Mouse (Mus musculus): Measurements from ENCODE around the gene Ate1. TPM values are rescaled to one million over a fixed set of nuclear protein-coding genes. Genes with fewer than 3 reads are reported as not detected.
A peak's percentile ranks its signal among the peaks of the same experiment; 100 is the strongest.

Gene Ate1
- polyA plus RNA-seq (2015; fragmentation: Nextera tagmentation; extraction: Ambion mirVana) = 101 and 110 TPM in 2 replicates

- Histone ChIP-seq H3K4me3 (replicated peaks) (peak within 1 kb of the TSS; percentile 89), H3K27ac (peak within 1 kb of the TSS; percentile 98), H3K4me2 (replicated peaks) (peak within 1 kb of the TSS; percentile 74), H3K4me1 (replicated peaks) (peaks cover 24% of the 10 kb centered on the region), H3K9me3 (no peaks in the 10 kb centered on the region), H3K27me3 (no peaks in the 10 kb centered on the region), H3K9ac (replicated peaks) (peak within 1 kb of the TSS; percentile 94), H3K36me3 (peaks cover 2% of the 10 kb centered on the region; the same call in 1 of the 2 replicates)
- ATAC-seq = no peak
- WGBS = 23% methylated on average over 19 of the region's 20 CpGs
Measured at GRCm38 (mm10) chr7:130520049-130520425, at the start of gene Ate1. TSS of gene Ate1 (minus strand) at chr7:130520369.

GRCm38 (mm10) chr7:130568783-130569436, 48.7 kb upstream of the Ate1 start:
- Histone ChIP-seq H3K4me1 (replicated peaks) (no peaks in the 10 kb centered on the region), H3K4me2 (replicated peaks) (no peak overlapping the region), H3K4me3 (replicated peaks) (no peak overlapping the region), H3K36me3 (no peaks in the 10 kb centered on the region), H3K9me3 (no peaks in the 10 kb centered on the region), H3K27ac (no peak overlapping the region), H3K9ac (replicated peaks) (no peak overlapping the region), H3K27me3 (no peaks in the 10 kb centered on the region)
- ATAC-seq = no peak
- 85% methylated on average over 9 of the region's 9 CpGs for WGBS

GRCm38 (mm10) chr7:130564596-130564995, 44.4 kb upstream of the Ate1 start:
- WGBS = 75% methylated on average over 3 of the region's 3 CpGs
- Histone ChIP-seq H3K9ac (replicated peaks) (no peak overlapping the region), H3K4me3 (replicated peaks) (no peak overlapping the region), H3K36me3 (no peaks in the 10 kb centered on the region), H3K4me2 (replicated peaks) (no peak overlapping the region), H3K27me3 (no peaks in the 10 kb centered on the region), H3K4me1 (replicated peaks) (no peaks in the 10 kb centered on the region), H3K27ac (no peak overlapping the region), H3K9me3 (no peaks in the 10 kb centered on the region)
- no peak for ATAC-seq

- no peak overlapping the region for H3K4me2 ChIP-seq (replicated peaks)
- H3K27ac ChIP-seq = no peak overlapping the region
- 68% methylated on average over 4 of the region's 4 CpGs for WGBS
- no peaks in the 10 kb centered on the region for H3K9me3 ChIP-seq
- no peaks in the 10 kb centered on the region for H3K36me3 ChIP-seq
- no peaks in the 10 kb centered on the region for H3K4me1 ChIP-seq (replicated peaks)
- ATAC-seq = no peak
- no peak overlapping the region for H3K4me3 ChIP-seq (replicated peaks)
- no peak overlapping the region for H3K9ac ChIP-seq (replicated peaks)
- no peaks in the 10 kb centered on the region for H3K27me3 ChIP-seq
Measured at GRCm38 (mm10) chr7:130563880-130564279, 43.7 kb upstream of the Ate1 start.

- Histone ChIP-seq H3K27me3 (no peaks in the 10 kb centered on the region), H3K4me1 (replicated peaks) (no peaks in the 10 kb centered on the region), H3K9me3 (no peaks in the 10 kb centered on the region), H3K27ac (no peak overlapping the region), H3K9ac (replicated peaks) (no peak overlapping the region), H3K36me3 (no peaks in the 10 kb centered on the region), H3K4me3 (replicated peaks) (no peak overlapping the region), H3K4me2 (replicated peaks) (no peak overlapping the region)
- 89% methylated on average over 4 of the region's 4 CpGs for WGBS
- no peak for ATAC-seq
Measured at GRCm38 (mm10) chr7:130563276-130563675, 43.1 kb upstream of the Ate1 start.

- H3K4me3 ChIP-seq (replicated peaks) = no peak overlapping the region
- H3K27me3 ChIP-seq = no peaks in the 10 kb centered on the region
- no peaks in the 10 kb centered on the region for H3K9me3 ChIP-seq
- no peaks in the 10 kb centered on the region for H3K36me3 ChIP-seq
- H3K4me2 ChIP-seq (replicated peaks) = no peak overlapping the region
- no peaks in the 10 kb centered on the region for H3K4me1 ChIP-seq (replicated peaks)
- ATAC-seq = no peak
- WGBS = 70% methylated on average over 1 of the region's 1 CpGs
- no peak overlapping the region for H3K27ac ChIP-seq
- no peak overlapping the region for H3K9ac ChIP-seq (replicated peaks)
Measured at GRCm38 (mm10) chr7:130560933-130561332, 40.8 kb upstream of the Ate1 start.

GRCm38 (mm10) chr7:130558592-130558991, 38.4 kb upstream of the Ate1 start:
- Histone ChIP-seq H3K27ac (no peak overlapping the region), H3K9me3 (no peaks in the 10 kb centered on the region), H3K4me2 (replicated peaks) (no peak overlapping the region), H3K36me3 (no peaks in the 10 kb centered on the region), H3K4me1 (replicated peaks) (peaks cover 9% of the 10 kb centered on the region), H3K27me3 (0 out of 2 replicates have a peak, but pooled peaks cover 4% of the 10 kb centered on the region), H3K9ac (replicated peaks) (no peak overlapping the region), H3K4me3 (replicated peaks) (no peak overlapping the region)
- 80% methylated on average over 4 of the region's 4 CpGs for WGBS
- no peak for ATAC-seq

GRCm38 (mm10) chr7:130555597-130555996, 35.4 kb upstream of the Ate1 start:
- peaks cover 9% of the 10 kb centered on the region for H3K4me1 ChIP-seq (replicated peaks)
- no peak overlapping the region for H3K4me2 ChIP-seq (replicated peaks)
- H3K9me3 ChIP-seq = no peaks in the 10 kb centered on the region
- 44% methylated on average over 5 of the region's 5 CpGs for WGBS
- H3K27ac ChIP-seq = no peak overlapping the region
- H3K27me3 ChIP-seq = 0 out of 2 replicates have a peak, but pooled peaks cover 4% of the 10 kb centered on the region
- H3K36me3 ChIP-seq = no peaks in the 10 kb centered on the region
- H3K9ac ChIP-seq (replicated peaks) = no peak overlapping the region
- no peak overlapping the region for H3K4me3 ChIP-seq (replicated peaks)
- ATAC-seq = no peak

- H3K27me3 ChIP-seq = 0 out of 2 replicates have a peak, but pooled peaks cover 4% of the 10 kb centered on the region
- H3K4me2 ChIP-seq (replicated peaks) = no peak overlapping the region
- no peaks in the 10 kb centered on the region for H3K36me3 ChIP-seq
- H3K9ac ChIP-seq (replicated peaks) = no peak overlapping the region
- ATAC-seq = no peak
- H3K9me3 ChIP-seq = no peaks in the 10 kb centered on the region
- H3K4me1 ChIP-seq (replicated peaks) = peaks cover 9% of the 10 kb centered on the region
- H3K4me3 ChIP-seq (replicated peaks) = no peak overlapping the region
- H3K27ac ChIP-seq = no peak overlapping the region
- WGBS = 73% methylated on average over 4 of the region's 4 CpGs
Measured at GRCm38 (mm10) chr7:130553321-130553720, 33.2 kb upstream of the Ate1 start.

GRCm38 (mm10) chr7:130552780-130553179, 32.6 kb upstream of the Ate1 start:
- peaks cover 9% of the 10 kb centered on the region for H3K4me1 ChIP-seq (replicated peaks)
- 59% methylated on average over 5 of the region's 5 CpGs for WGBS
- H3K27ac ChIP-seq = no peak overlapping the region
- no peaks in the 10 kb centered on the region for H3K9me3 ChIP-seq
- no peak overlapping the region for H3K4me2 ChIP-seq (replicated peaks)
- 0 out of 2 replicates have a peak overlapping the region, but pooled peaks have one; percentile 30 for H3K9ac ChIP-seq (replicated peaks)
- H3K27me3 ChIP-seq = 0 out of 2 replicates have a peak, but pooled peaks cover 4% of the 10 kb centered on the region
- no peak for ATAC-seq
- H3K4me3 ChIP-seq (replicated peaks) = no peak overlapping the region
- H3K36me3 ChIP-seq = no peaks in the 10 kb centered on the region

- H3K4me1 ChIP-seq (replicated peaks) = peaks cover 23% of the 10 kb centered on the region
- no peaks in the 10 kb centered on the region for H3K9me3 ChIP-seq
- no peaks in the 10 kb centered on the region for H3K27me3 ChIP-seq
- no peak overlapping the region for H3K27ac ChIP-seq
- H3K4me3 ChIP-seq (replicated peaks) = peak overlapping the region; percentile 86
- 85% methylated on average over 12 of the region's 12 CpGs for WGBS
- H3K9ac ChIP-seq (replicated peaks) = no peak overlapping the region
- H3K4me2 ChIP-seq (replicated peaks) = peak overlapping the region; percentile 82; the same call in 1 of the 2 replicates
- peak; percentile 7 for ATAC-seq
- H3K36me3 ChIP-seq = peaks cover 18% of the 10 kb centered on the region
Measured at GRCm38 (mm10) chr7:130547635-130548175, 27.5 kb upstream of the Ate1 start.

GRCm38 (mm10) chr7:130546791-130547484, 26.8 kb upstream of the Ate1 start:
- Histone ChIP-seq H3K36me3 (peaks cover 25% of the 10 kb centered on the region), H3K4me2 (replicated peaks) (peak overlapping the region; percentile 82), H3K9ac (replicated peaks) (peak overlapping the region; percentile 89), H3K4me1 (replicated peaks) (peaks cover 23% of the 10 kb centered on the region), H3K27me3 (no peaks in the 10 kb centered on the region), H3K27ac (peak overlapping the region; percentile 97), H3K9me3 (no peaks in the 10 kb centered on the region), H3K4me3 (replicated peaks) (peak overlapping the region; percentile 86)
- peak; percentile 97 for ATAC-seq
- under 1% methylated on average over 83 of the region's 84 CpGs for WGBS
